Mouse (Mus musculus): ENCODE measurements around the gene Hist1h3d. TPM values are rescaled to one million over a fixed set of nuclear protein-coding genes. Genes with fewer than 3 reads are reported as not detected.
A peak's percentile ranks its signal among the peaks of the same experiment; 100 is the strongest.
"Not testable (repeated sequence)": the region's sequence is repeated elsewhere in the genome, so short reads cannot be mapped to it uniquely, and the experiment has no call there.

Hist1h3d gene
- total RNA-seq, 2 experiments from 2014 or later, result 55.2 to 69.3 TPM

GRCm38 (mm10) chr13:23562699-23563462, 12.7 kb upstream of the Hist1h3d start:
- DNase-seq (ENCODE audit: low spot score in 2 of 2), result no peak

GRCm38 (mm10) chr13:23564482-23564881, 11.1 kb upstream of the Hist1h3d start:
- no peak for DNase-seq (ENCODE audit: low spot score in 2 of 2)

- DNase-seq (ENCODE audit: low spot score in 2 of 2), result not testable (repeated sequence)
These were observed 5.1 kb upstream of the Hist1h3d start for GRCm38 (mm10) chr13:23570261-23571021.

GRCm38 (mm10) chr13:23571022-23571503, 4.5 kb upstream of the Hist1h3d start, which contains the start of the genes Hist1h2ae and Hist1h2bg:
Hist1h2ae (minus strand) TSS chr13:23571220.
Hist1h2bg (plus strand) TSS chr13:23571396.
- DNase-seq (ENCODE audit: low spot score in 2 of 2), result peak in 1 of 2 experiments; percentile 53

- DNase-seq (ENCODE audit: low spot score in 2 of 2), result not testable (repeated sequence)
These were observed 3.9 kb upstream of the Hist1h3d start for GRCm38 (mm10) chr13:23571504-23572217.

GRCm38 (mm10) chr13:23572218-23573033, 3.1 kb upstream of the Hist1h3d start:
- no peak for DNase-seq (ENCODE audit: low spot score in 2 of 2)

- DNase-seq (ENCODE audit: low spot score in 2 of 2), result not testable (repeated sequence)
These were observed 2.3 kb upstream of the Hist1h3d start for GRCm38 (mm10) chr13:23573034-23573897.

- DNase-seq (ENCODE audit: low spot score in 2 of 2), result peak; percentile 67 to 87
These were observed 1.6 kb upstream of the Hist1h3d start, which contains the start of the genes Hist1h2bf and Hist1h2ad for GRCm38 (mm10) chr13:23573898-23574524. Hist1h2bf (minus strand) TSS chr13:23574196. Hist1h2ad (plus strand) TSS chr13:23574381.

- not testable (repeated sequence) for DNase-seq (ENCODE audit: low spot score in 2 of 2)
These were observed 905 bp upstream of the Hist1h3d start for GRCm38 (mm10) chr13:23574546-23575170.

- not testable (repeated sequence) for DNase-seq (ENCODE audit: low spot score in 2 of 2)
These were observed 326 bp downstream of the Hist1h3d start for GRCm38 (mm10) chr13:23575864-23576313.

- DNase-seq (ENCODE audit: low spot score in 2 of 2), result no peak
These were observed 853 bp downstream of the Hist1h3d start for GRCm38 (mm10) chr13:23576351-23576881.

- no peak for DNase-seq (ENCODE audit: low spot score in 2 of 2)
These were observed 1.5 kb downstream of the Hist1h3d start for GRCm38 (mm10) chr13:23576906-23577639.

GRCm38 (mm10) chr13:23577835-23578234, 2.3 kb downstream of the Hist1h3d start:
- DNase-seq (ENCODE audit: low spot score in 2 of 2), result no peak

GRCm38 (mm10) chr13:23581408-23582218, 6.0 kb downstream of the Hist1h3d start, which contains the start of gene Hist1h4d:
Hist1h4d (plus strand) TSS chr13:23581598.
- DNase-seq (ENCODE audit: low spot score in 2 of 2), result peak; percentile 79 to 88

- no peak for DNase-seq (ENCODE audit: low spot score in 2 of 2)
These were observed 6.9 kb downstream of the Hist1h3d start for GRCm38 (mm10) chr13:23582219-23583056.

Data from gastrocnemius, postnatal 4 days (tissue).